In genomic region chr1:162866280-162866681, GRCm38 (mm10) we compare ENCODE assay signal across 8 mouse cellular contexts. TPM values are rescaled to one million over a fixed set of nuclear protein-coding genes. Genes with fewer than 3 reads are reported as not detected.
A peak's percentile ranks its signal among the peaks of the same experiment; 100 is the strongest.
DNase-seq lines count a peak whose midpoint lies in the region; ATAC-seq and TF ChIP-seq lines count a peak whose summit lies in the region.

Gene Fmo1, minus strand, starts transcription at chr1:162866610.

- no peak for ATAC-seq in kidney, embryonic 16.5 days (ENCODE audit: low FRiP score, low TSS enrichment)
- ATAC-seq in lung, postnatal 0 days: peak; percentile 66
- ATAC-seq in erythroblast, adult 5-6 weeks (replicated peaks; ENCODE audit: low FRiP score, poor library complexity, severe bottlenecking): no peak

- TF ChIP-seq EP300 in lung, postnatal 0 days (IDR thresholded peaks at IDR 0.05): peak; percentile 98

- no peak for TF ChIP-seq CTCF in lung, postnatal 0 days (IDR thresholded peaks at IDR 0.05)

- no peak within 1 kb of the TSS for H3K4me2 ChIP-seq in kidney, embryonic 16.5 days (replicated peaks; ENCODE audit: low read depth, low read length)
- H3K4me2 ChIP-seq in lung, postnatal 0 days (replicated peaks; ENCODE audit: low read depth, low read length): peak within 1 kb of the TSS; percentile 35

- peak within 1 kb of the TSS; percentile 46; the same call in 1 of the 2 replicates for H3K27ac ChIP-seq in kidney, embryonic 16.5 days (ENCODE audit: low read length)
- H3K27ac ChIP-seq in brown adipose tissue, adult 24 weeks (replicated peaks; ENCODE audit: low read depth, low read length): peak within 1 kb of the TSS; percentile 90
- H3K27ac ChIP-seq in lung, postnatal 0 days (ENCODE audit: low read length): peak within 1 kb of the TSS; percentile 29

- WGBS in kidney, embryonic 16.5 days: 40% methylated on average over 7 of the region's 7 CpGs
- WGBS in lung, postnatal 0 days: 32% methylated on average over 7 of the region's 7 CpGs

- peaks cover 13% of the 10 kb centered on the region; the same call in 1 of the 2 replicates for H3K4me1 ChIP-seq in kidney, embryonic 16.5 days (ENCODE audit: insufficient read depth, low read length)
- H3K4me1 ChIP-seq in brown adipose tissue, adult 24 weeks (ENCODE audit: control insufficient read depth, insufficient read depth, insufficient read length, low read length): peaks cover 7% of the 10 kb centered on the region
- H3K4me1 ChIP-seq in lung, postnatal 0 days (ENCODE audit: insufficient read depth, low read depth, low read length): peaks cover 6% of the 10 kb centered on the region; the same call in 1 of the 2 replicates

- no peaks in the 10 kb centered on the region for H3K36me3 ChIP-seq in kidney, embryonic 16.5 days (ENCODE audit: insufficient read depth, low read length)
- no peaks in the 10 kb centered on the region for H3K36me3 ChIP-seq in lung, postnatal 0 days (ENCODE audit: insufficient read depth, low read length)

- H3K27me3 ChIP-seq in kidney, embryonic 16.5 days (ENCODE audit: insufficient read depth, low read length): no peaks in the 10 kb centered on the region
- no peaks in the 10 kb centered on the region for H3K27me3 ChIP-seq in lung, postnatal 0 days (replicated peaks; ENCODE audit: insufficient read depth, low read length)

- H3K4me3 ChIP-seq in kidney, embryonic 16.5 days (ENCODE audit: low read length): no peak within 1 kb of the TSS
- H3K4me3 ChIP-seq in brown adipose tissue, adult 24 weeks (ENCODE audit: insufficient read depth, low read depth, low read length): peak within 1 kb of the TSS; percentile 69
- peak within 1 kb of the TSS; percentile 6 for H3K4me3 ChIP-seq in lung, postnatal 0 days (ENCODE audit: low read depth, low read length)

- H3K9me3 ChIP-seq in kidney, embryonic 16.5 days (ENCODE audit: low read length): no peaks in the 10 kb centered on the region
- H3K9me3 ChIP-seq in lung, postnatal 0 days (ENCODE audit: low read length): no peaks in the 10 kb centered on the region

- no peak within 1 kb of the TSS for H3K9ac ChIP-seq in kidney, embryonic 16.5 days (replicated peaks; ENCODE audit: low read length)
- H3K9ac ChIP-seq in lung, postnatal 0 days (replicated peaks; ENCODE audit: low read depth): no peak within 1 kb of the TSS

- DNase-seq in kidney, adult 18-20 months: no peak
- DNase-seq in heart, postnatal 4 days: no peak
- peak; percentile 60 for DNase-seq in lung, postnatal 0 days (ENCODE audit: low spot score)
- no peak for DNase-seq in spleen, postnatal 10 days (ENCODE audit: low spot score in 2 of 2)
- no peak for DNase-seq in right cerebral cortex, postnatal 4 days

RNA-seq across cellular contexts. Expression of gene Fmo1, which starts in this region (rescaled TPM):
- 62.7 and 65.9 TPM in 2 replicates for polyA plus RNA-seq in kidney, embryonic 16.5 days (2015; fragmentation: Nextera tagmentation; extraction: Ambion mirVana)
- 519 and 719 TPM in 2 replicates for polyA plus RNA-seq in brown adipose tissue, adult 24 weeks (2012; ENCODE audit: insufficient read depth, insufficient read length, missing spikeins)
- total RNA-seq in heart, postnatal 4 days (2021): 10 to 100 TPM; 18.7 to 20.9 TPM
- polyA plus RNA-seq in lung, postnatal 0 days (2015; fragmentation: Nextera tagmentation; extraction: Ambion mirVana): 86.4 and 103 TPM in 2 replicates
- 0.19 TPM in 1 of 2 replicates, not detected in the other for total RNA-seq in erythroblast, adult 5-6 weeks (2015; ENCODE audit: low replicate concordance)
- 0.17 TPM in 1 of 2 replicates, not detected in the other for total RNA-seq in erythroblast, adult 5-6 weeks (2017; ENCODE audit: low replicate concordance)

Comparison
In these comparisons a context has a peak if more than half of its experiments do, and no peak if none do; other contexts are left out.
1. RNA of gene Fmo1 (total RNA-seq): 18.7 to 20.9 TPM in heart, postnatal 4 days; 0.17 to 0.19 TPM in erythroblast, adult 5-6 weeks; every median in the first group is over 10 times any median in the second.
2. H3K27ac ChIP-seq: peak in every context shown above with its lines; median percentile 90 in brown adipose tissue, adult 24 weeks; 46 in kidney, embryonic 16.5 days; 29 in lung, postnatal 0 days.